Mouse (Mus musculus) thymus, postnatal 10 days (tissue): Measurements from ENCODE around the gene Aqp12.

Source experiments
- DNase-seq, 2 experiments: peaks; one replicate each; pipeline ENCODE4 v3.0.0; 2021; ENCODE audit warnings: low spot score in 2 of 2

Aqp12 gene

GRCm38 (mm10) chr1:93015136-93015535 is 9.0 kb downstream of the Aqp12 start:
- DNase-seq: no peak

GRCm38 (mm10) chr1:93018716-93019115 is 12.6 kb downstream of the Aqp12 start:
- DNase-seq: no peak

- no peak for DNase-seq
Measured at GRCm38 (mm10) chr1:93020602-93021001, 14.5 kb downstream of the Aqp12 start.

GRCm38 (mm10) chr1:93026600-93026999 is 20.5 kb downstream of the Aqp12 start:
- DNase-seq: no peak

GRCm38 (mm10) chr1:93029387-93029786 is 23.3 kb downstream of the Aqp12 start:
- no peak for DNase-seq

GRCm38 (mm10) chr1:93030060-93030459 is 23.9 kb downstream of the Aqp12 start:
- no peak for DNase-seq

GRCm38 (mm10) chr1:93031199-93031598 is 25.1 kb downstream of the Aqp12 start:
- DNase-seq: no peak

- DNase-seq: no peak
Measured at GRCm38 (mm10) chr1:93033989-93034388, 27.9 kb downstream of the Aqp12 start.

GRCm38 (mm10) chr1:93035981-93036380 is 29.8 kb downstream of the Aqp12 start:
- no peak for DNase-seq

- no peak for DNase-seq
Measured at GRCm38 (mm10) chr1:93046153-93046789, 40.1 kb downstream of the Aqp12 start.

- no peak for DNase-seq
Measured at GRCm38 (mm10) chr1:93050071-93050470, 43.9 kb downstream of the Aqp12 start.

GRCm38 (mm10) chr1:93051124-93051833 is 45.1 kb downstream of the Aqp12 start:
- no peak for DNase-seq
